In genomic region chr1:192651981-192652605, GRCm38 (mm10) we compare ENCODE assay signal across 15 mouse cellular contexts.
DNase-seq lines count a peak whose midpoint lies in the region; ATAC-seq and TF ChIP-seq lines count a peak whose summit lies in the region.
"Had no signal": no experiment of that assay in that cellular context is flagged by ENCODE, and none has a peak within 500 bp of the region (broad histone marks: within the 10 kb centered on the region; RNA-seq: fewer than 3 reads in every experiment).

No protein-coding gene starts in this region.

- no peaks in the 10 kb centered on the region for H3K36me3 ChIP-seq in heart, embryonic 14.5 days (ENCODE audit: control insufficient read depth, insufficient read depth, low read length)
- H3K36me3 ChIP-seq in forebrain, embryonic 14.5 days (ENCODE audit: control insufficient read depth, insufficient read depth, low read length), result no peaks in the 10 kb centered on the region
- H3K36me3 ChIP-seq: kidney, embryonic 15.5 days; limb, embryonic 15.5 days had no signal

- no peak overlapping the region for H3K9ac ChIP-seq in heart, embryonic 14.5 days (ENCODE audit: low read length)
- no peak overlapping the region for H3K9ac ChIP-seq in forebrain, embryonic 14.5 days (ENCODE audit: low read length)
- H3K9ac ChIP-seq: kidney, embryonic 15.5 days; limb, embryonic 15.5 days had no signal

- H3K4me3 ChIP-seq in layer of hippocampus, adult 2 months, result no peak overlapping the region
- H3K4me3 ChIP-seq in heart, embryonic 14.5 days (ENCODE audit: control insufficient read depth in 1 of 2, insufficient read depth in 1 of 2, low read depth in 1 of 2, low read length in 2 of 2), result no peak overlapping the region
- H3K4me3 ChIP-seq in forebrain, embryonic 14.5 days (ENCODE audit: low read depth, low read length), result no peak overlapping the region
- H3K4me3 ChIP-seq: erythroblast, embryonic 14.5 days; kidney, embryonic 15.5 days; limb, embryonic 15.5 days had no signal

- H3K4me2 ChIP-seq in heart, embryonic 14.5 days (ENCODE audit: low read length), result peak overlapping the region; percentile 8; the same call in 1 of the 2 replicates
- H3K4me2 ChIP-seq in forebrain, embryonic 14.5 days (ENCODE audit: low read length), result no peak overlapping the region
- H3K4me2 ChIP-seq: kidney, embryonic 15.5 days; limb, embryonic 15.5 days had no signal

- peaks cover 9 to 22% of the 10 kb centered on the region in 2 experiments for H3K4me1 ChIP-seq in heart, embryonic 14.5 days (ENCODE audit: control insufficient read depth in 2 of 2, insufficient read depth in 2 of 2, low read length in 2 of 2)
- H3K4me1 ChIP-seq in forebrain, embryonic 14.5 days (ENCODE audit: control insufficient read depth, insufficient read depth, low read length), result no peaks in the 10 kb centered on the region
- H3K4me1 ChIP-seq: kidney, embryonic 15.5 days had no signal

- DNase-seq in layer of hippocampus, adult 2 months (ENCODE audit: low spot score in 2 of 2), result peak; percentile 8 to 22
- no peak for DNase-seq in layer of hippocampus, adult 8-10 months (ENCODE audit: low spot score in 2 of 2)
- peak; percentile 40 to 42 for DNase-seq in right cerebral cortex, adult 2 months (ENCODE audit: low spot score in 2 of 2)
- DNase-seq in urinary bladder, postnatal 10 days (ENCODE audit: low spot score), result no peak
- no peak for DNase-seq in forebrain, embryonic 14.5 days (ENCODE audit: low spot score)
- DNase-seq: cerebellum, adult 9-10 months; gastrocnemius, postnatal 36 days; lung, adult 2 months; thymus, postnatal 25 days had no signal

- ATAC-seq in frontal cortex, adult (ENCODE audit: low TSS enrichment), result peak; percentile 57; the same call in 1 of the 2 replicates
- ATAC-seq in heart, embryonic 14.5 days (ENCODE audit: insufficient number of reproducible peaks, insufficient read depth, low FRiP score, low read depth), result no peak
- ATAC-seq in forebrain, embryonic 14.5 days, result no peak
- ATAC-seq: hindbrain, embryonic 16.5 days had no signal

- WGBS in heart, embryonic 14.5 days, result 42% methylated on average over 8 of the region's 8 CpGs
- WGBS in forebrain, embryonic 14.5 days, result 73% methylated on average over 8 of the region's 8 CpGs

- H3K9me3 ChIP-seq in heart, embryonic 14.5 days (ENCODE audit: control insufficient read depth, low read length), result no peaks in the 10 kb centered on the region
- H3K9me3 ChIP-seq in forebrain, embryonic 14.5 days (replicated peaks; ENCODE audit: control insufficient read depth, low read length), result no peaks in the 10 kb centered on the region
- H3K9me3 ChIP-seq: kidney, embryonic 15.5 days; limb, embryonic 15.5 days had no signal

- H3K27ac ChIP-seq in layer of hippocampus, adult 2 months, result no peak overlapping the region
- peak overlapping the region in 1 of 2 experiments; percentile 41; a peak in 2 of 4 replicates for H3K27ac ChIP-seq in heart, embryonic 14.5 days (replicated peaks in 1 of 2; ENCODE audit: control insufficient read depth in 1 of 2, insufficient read depth in 1 of 2, low read depth in 2 of 2, low read length in 2 of 2)
- no peak overlapping the region for H3K27ac ChIP-seq in forebrain, embryonic 14.5 days (ENCODE audit: low read depth, low read length)
- H3K27ac ChIP-seq: kidney, embryonic 15.5 days; limb, embryonic 15.5 days had no signal

- H3K27me3 ChIP-seq in heart, embryonic 14.5 days (ENCODE audit: control insufficient read depth, insufficient read depth, low read length), result no peaks in the 10 kb centered on the region
- no peaks in the 10 kb centered on the region for H3K27me3 ChIP-seq in forebrain, embryonic 14.5 days (replicated peaks; ENCODE audit: control insufficient read depth, insufficient read depth, low read length)
- H3K27me3 ChIP-seq: kidney, embryonic 15.5 days; limb, embryonic 15.5 days had no signal

- peak; percentile 58 for TF ChIP-seq CTCF in layer of hippocampus, adult 2 months (conservative IDR thresholded peaks at IDR 0.05)

Comparison
In these comparisons a context has a peak if more than half of its experiments do, and no peak if none do; other contexts are left out.
1. DNase-seq: peak in layer of hippocampus, adult 2 months (2 of 2) and right cerebral cortex, adult 2 months (2 of 2); none in layer of hippocampus, adult 8-10 months (0 of 2), urinary bladder, postnatal 10 days (single experiment) and forebrain, embryonic 14.5 days (single experiment).